Mouse (Mus musculus) C2C12 (cell line): Measurements from ENCODE around the gene Chuk.

ENCODE experiments used
- CEBPB ChIP-seq: IDR thresholded peaks from one replicate; pipeline ENCODE4 v1.6.1; 2011; ENCODE audit warnings: low read depth, mild to moderate bottlenecking, control low read depth, moderate library complexity
- CTCF ChIP-seq: IDR thresholded peaks from one replicate; pipeline ENCODE4 v1.5.1; 2011; ENCODE audit not compliant: control insufficient read depth, insufficient read depth, insufficient read length
- FOSL1 ChIP-seq: IDR thresholded peaks from one replicate; pipeline ENCODE4 v1.8.0; 2011; ENCODE audit warnings: mild to moderate bottlenecking, low read length; ENCODE audit not compliant: poor library complexity, insufficient read depth, severe bottlenecking
- MYOG ChIP-seq: IDR thresholded peaks from one replicate; pipeline ENCODE4 v1.6.1; 2011; ENCODE audit not compliant: control insufficient read depth, insufficient read length; ENCODE audit errors: extremely low read depth
- USF1 ChIP-seq: IDR thresholded peaks from one replicate; pipeline ENCODE4 v1.6.1; 2011; ENCODE audit warnings: low read depth, mild to moderate bottlenecking, control low read depth, moderate library complexity

DNA sequence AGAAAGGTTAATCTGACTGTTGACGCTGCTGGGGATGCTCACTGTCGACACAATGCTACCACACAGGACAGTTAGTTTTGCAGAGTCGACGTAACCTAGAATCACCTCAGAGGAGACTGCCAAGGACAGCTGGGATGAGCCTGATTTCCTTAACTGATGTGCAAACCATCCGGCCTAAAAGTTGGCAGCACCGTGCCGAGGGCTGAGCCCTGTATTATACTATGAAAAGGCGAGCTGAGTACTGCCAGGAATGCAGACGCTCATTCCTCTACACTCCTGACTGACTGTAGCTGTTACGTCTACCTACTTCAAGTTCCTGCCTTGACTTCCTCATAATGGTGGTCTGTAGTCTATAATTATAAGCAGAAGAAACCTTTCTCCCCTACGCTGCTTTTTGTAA lies 32.3 kb downstream of the Chuk start:
- TF ChIP-seq MYOG (no peak), CTCF (no peak), CEBPB (no peak), FOSL1 (no peak), USF1 (no peak)
